Mouse (Mus musculus) myocyte (in vitro differentiated cells): ENCODE data around the gene Anks1.

Experiments
- CEBPB ChIP-seq: IDR thresholded peaks from 2 replicates; pipeline ENCODE4 v1.6.1; 2011; ENCODE audit warnings: mild to moderate bottlenecking, moderate library complexity; ENCODE audit not compliant: poor library complexity, insufficient read depth, severe bottlenecking
- E2F4 ChIP-seq: IDR thresholded peaks from one replicate; pipeline ENCODE4 v1.6.1; 2011; ENCODE audit warnings: mild to moderate bottlenecking, control low read depth, moderate library complexity; ENCODE audit not compliant: insufficient read depth
- POLR2A ChIP-seq: IDR thresholded peaks from one replicate; pipeline ENCODE4 v1.6.1; 2011; ENCODE audit warnings: low read depth, mild to moderate bottlenecking, control low read depth, moderate library complexity; ENCODE audit not compliant: insufficient read length
- SRF ChIP-seq: IDR thresholded peaks from one replicate; pipeline ENCODE4 v1.6.1; 2011; ENCODE audit warnings: low read depth; ENCODE audit not compliant: control insufficient read depth, insufficient read length
- TCF12 ChIP-seq: IDR thresholded peaks from one replicate; pipeline ENCODE4 v1.6.1; 2011; ENCODE audit warnings: mild to moderate bottlenecking, control low read depth; ENCODE audit not compliant: poor library complexity, insufficient read depth, severe bottlenecking
- TCF3 ChIP-seq: IDR thresholded peaks from one replicate; pipeline ENCODE4 v1.6.1; 2011; ENCODE audit warnings: low read depth, control low read depth; ENCODE audit not compliant: insufficient read length

DNA sequence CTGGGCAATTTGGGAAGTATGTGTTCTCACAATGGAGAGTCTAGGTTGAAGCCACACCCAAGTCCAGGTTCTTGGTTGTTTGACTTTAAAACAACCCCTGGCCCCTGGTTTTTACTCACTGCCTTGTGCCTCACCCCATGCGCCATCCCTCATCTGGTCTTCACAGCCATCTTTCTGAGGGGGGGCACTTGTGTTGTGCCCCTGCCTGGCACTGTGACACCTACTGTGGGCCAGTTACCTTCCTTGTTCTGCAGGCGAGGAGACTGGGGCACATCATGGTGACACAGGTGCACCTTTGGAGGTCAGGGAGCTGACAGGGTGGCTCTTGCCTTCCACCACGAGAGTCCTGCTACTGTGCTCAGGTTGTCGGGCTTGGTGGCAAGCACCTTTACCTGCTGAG, 33.0 kb downstream of the Anks1 start:
- TF ChIP-seq E2F4 (no peak), CEBPB (no peak), POLR2A (no peak), SRF (no peak), TCF3 (no peak), TCF12 (no peak)
